Mouse (Mus musculus): ENCODE measurements around the gene C130026I21Rik. TPM values are rescaled to one million over a fixed set of nuclear protein-coding genes. Genes with fewer than 3 reads are reported as not detected.
"Not testable (repeated sequence)": the region's sequence is repeated elsewhere in the genome, so short reads cannot be mapped to it uniquely, and the experiment has no call there.

C130026I21Rik gene
- total and polyA plus RNA-seq, 2 experiments from 2014 or later, result 0.52 to 13.3 TPM

GRCm38 (mm10) chr1:85193761-85194160 lies 76.6 kb downstream of the C130026I21Rik start:
- not testable (repeated sequence) for H3K36me3 ChIP-seq (replicated peaks; ENCODE audit: control insufficient read depth, insufficient read depth, low read length); H3K27ac ChIP-seq (ENCODE audit: low read depth); H3K9ac ChIP-seq (replicated peaks; ENCODE audit: low read depth, low read length); DNase-seq (ENCODE audit: low spot score); H3K4me2 ChIP-seq (ENCODE audit: low read depth, low read length); H3K4me1 ChIP-seq (ENCODE audit: control insufficient read depth, insufficient read depth); H3K4me3 ChIP-seq (ENCODE audit: low read depth, low read length); ATAC-seq (ENCODE audit: insufficient read depth, low read depth); H3K9me3 ChIP-seq (replicated peaks; ENCODE audit: control insufficient read depth, low read length); H3K27me3 ChIP-seq (ENCODE audit: control insufficient read depth, insufficient read depth, low read length)
- 53% methylated on average over 5 of the region's 5 CpGs for WGBS

- not testable (repeated sequence) for H3K36me3 ChIP-seq (replicated peaks; ENCODE audit: control insufficient read depth, insufficient read depth, low read length)
Measured at GRCm38 (mm10) chr1:85181981-85182380, 88.4 kb downstream of the C130026I21Rik start.

GRCm38 (mm10) chr1:85178971-85179370 lies 91.4 kb downstream of the C130026I21Rik start:
- WGBS, result 49% methylated on average over 4 of the region's 4 CpGs
- H3K9ac ChIP-seq (replicated peaks; ENCODE audit: low read depth, low read length); H3K4me3 ChIP-seq (ENCODE audit: low read depth, low read length); H3K27ac ChIP-seq (ENCODE audit: low read depth); ATAC-seq (ENCODE audit: insufficient read depth, low read depth); H3K4me1 ChIP-seq (ENCODE audit: control insufficient read depth, insufficient read depth); H3K27me3 ChIP-seq (ENCODE audit: control insufficient read depth, insufficient read depth, low read length); DNase-seq (ENCODE audit: low spot score); H3K9me3 ChIP-seq (replicated peaks; ENCODE audit: control insufficient read depth, low read length); H3K4me2 ChIP-seq (ENCODE audit: low read depth, low read length); H3K36me3 ChIP-seq (replicated peaks; ENCODE audit: control insufficient read depth, insufficient read depth, low read length): not testable (repeated sequence)

More at GRCm38 (mm10) chr1:85181981-85182380, 88.4 kb downstream of the C130026I21Rik start:
- 67% methylated on average over 1 of the region's 3 CpGs for WGBS
- H3K4me1 ChIP-seq (ENCODE audit: control insufficient read depth, insufficient read depth); H3K9me3 ChIP-seq (replicated peaks; ENCODE audit: control insufficient read depth, low read length); DNase-seq (ENCODE audit: low spot score); ATAC-seq (ENCODE audit: insufficient read depth, low read depth); H3K27ac ChIP-seq (ENCODE audit: low read depth); H3K4me3 ChIP-seq (ENCODE audit: low read depth, low read length); H3K4me2 ChIP-seq (ENCODE audit: low read depth, low read length); H3K27me3 ChIP-seq (ENCODE audit: control insufficient read depth, insufficient read depth, low read length); H3K9ac ChIP-seq (replicated peaks; ENCODE audit: low read depth, low read length): not testable (repeated sequence)

- H3K36me3 ChIP-seq (replicated peaks; ENCODE audit: control insufficient read depth, insufficient read depth, low read length); ATAC-seq (ENCODE audit: insufficient read depth, low read depth); H3K9ac ChIP-seq (replicated peaks; ENCODE audit: low read depth, low read length): not testable (repeated sequence)
Measured at GRCm38 (mm10) chr1:85162841-85163240, 107.5 kb downstream of the C130026I21Rik start.

GRCm38 (mm10) chr1:85155151-85155550 lies 115.2 kb downstream of the C130026I21Rik start:
- not testable (repeated sequence) for H3K27ac ChIP-seq (ENCODE audit: low read depth); H3K27me3 ChIP-seq (ENCODE audit: control insufficient read depth, insufficient read depth, low read length); DNase-seq (ENCODE audit: low spot score)

More at GRCm38 (mm10) chr1:85162841-85163240, 107.5 kb downstream of the C130026I21Rik start:
- H3K4me2 ChIP-seq (ENCODE audit: low read depth, low read length); DNase-seq (ENCODE audit: low spot score); H3K9me3 ChIP-seq (replicated peaks; ENCODE audit: control insufficient read depth, low read length); H3K4me1 ChIP-seq (ENCODE audit: control insufficient read depth, insufficient read depth); H3K27me3 ChIP-seq (ENCODE audit: control insufficient read depth, insufficient read depth, low read length); H3K27ac ChIP-seq (ENCODE audit: low read depth); H3K4me3 ChIP-seq (ENCODE audit: low read depth, low read length): not testable (repeated sequence)
- WGBS, result 19% methylated on average over 1 of the region's 2 CpGs

GRCm38 (mm10) chr1:85133671-85134070 lies 136.7 kb downstream of the C130026I21Rik start:
- DNase-seq (ENCODE audit: low spot score); H3K4me3 ChIP-seq (ENCODE audit: low read depth, low read length); H3K9me3 ChIP-seq (replicated peaks; ENCODE audit: control insufficient read depth, low read length); H3K4me1 ChIP-seq (ENCODE audit: control insufficient read depth, insufficient read depth); H3K36me3 ChIP-seq (replicated peaks; ENCODE audit: control insufficient read depth, insufficient read depth, low read length); ATAC-seq (ENCODE audit: insufficient read depth, low read depth); H3K9ac ChIP-seq (replicated peaks; ENCODE audit: low read depth, low read length); H3K27me3 ChIP-seq (ENCODE audit: control insufficient read depth, insufficient read depth, low read length); H3K4me2 ChIP-seq (ENCODE audit: low read depth, low read length); H3K27ac ChIP-seq (ENCODE audit: low read depth): not testable (repeated sequence)
- 79% methylated on average over 22 of the region's 22 CpGs for WGBS

More at GRCm38 (mm10) chr1:85155151-85155550, 115.2 kb downstream of the C130026I21Rik start:
- not testable (repeated sequence) for H3K4me2 ChIP-seq (ENCODE audit: low read depth, low read length); ATAC-seq (ENCODE audit: insufficient read depth, low read depth); H3K4me1 ChIP-seq (ENCODE audit: control insufficient read depth, insufficient read depth); H3K9ac ChIP-seq (replicated peaks; ENCODE audit: low read depth, low read length); H3K36me3 ChIP-seq (replicated peaks; ENCODE audit: control insufficient read depth, insufficient read depth, low read length); H3K4me3 ChIP-seq (ENCODE audit: low read depth, low read length); H3K9me3 ChIP-seq (replicated peaks; ENCODE audit: control insufficient read depth, low read length)
- WGBS, result 51% methylated on average over 4 of the region's 5 CpGs

GRCm38 (mm10) chr1:85121841-85122240 lies 148.5 kb downstream of the C130026I21Rik start:
- H3K4me2 ChIP-seq (ENCODE audit: low read depth, low read length); H3K9me3 ChIP-seq (replicated peaks; ENCODE audit: control insufficient read depth, low read length); H3K36me3 ChIP-seq (replicated peaks; ENCODE audit: control insufficient read depth, insufficient read depth, low read length); DNase-seq (ENCODE audit: low spot score); H3K27ac ChIP-seq (ENCODE audit: low read depth); H3K9ac ChIP-seq (replicated peaks; ENCODE audit: low read depth, low read length); ATAC-seq (ENCODE audit: insufficient read depth, low read depth); H3K4me1 ChIP-seq (ENCODE audit: control insufficient read depth, insufficient read depth); H3K4me3 ChIP-seq (ENCODE audit: low read depth, low read length); H3K27me3 ChIP-seq (ENCODE audit: control insufficient read depth, insufficient read depth, low read length): not testable (repeated sequence)
- 83% methylated on average over 4 of the region's 4 CpGs for WGBS

GRCm38 (mm10) chr1:85118341-85118740 lies 152.0 kb downstream of the C130026I21Rik start:
- not testable (repeated sequence) for H3K4me1 ChIP-seq (ENCODE audit: control insufficient read depth, insufficient read depth); H3K9me3 ChIP-seq (replicated peaks; ENCODE audit: control insufficient read depth, low read length); H3K36me3 ChIP-seq (replicated peaks; ENCODE audit: control insufficient read depth, insufficient read depth, low read length); ATAC-seq (ENCODE audit: insufficient read depth, low read depth); H3K9ac ChIP-seq (replicated peaks; ENCODE audit: low read depth, low read length); H3K4me2 ChIP-seq (ENCODE audit: low read depth, low read length); H3K4me3 ChIP-seq (ENCODE audit: low read depth, low read length); H3K27ac ChIP-seq (ENCODE audit: low read depth); H3K27me3 ChIP-seq (ENCODE audit: control insufficient read depth, insufficient read depth, low read length); DNase-seq (ENCODE audit: low spot score)
- WGBS, result 61% methylated on average over 5 of the region's 6 CpGs

GRCm38 (mm10) chr1:85117537-85117936 lies 152.8 kb downstream of the C130026I21Rik start:
- not testable (repeated sequence) for H3K36me3 ChIP-seq (replicated peaks; ENCODE audit: control insufficient read depth, insufficient read depth, low read length); DNase-seq (ENCODE audit: low spot score); ATAC-seq (ENCODE audit: insufficient read depth, low read depth); H3K9ac ChIP-seq (replicated peaks; ENCODE audit: low read depth, low read length); H3K4me1 ChIP-seq (ENCODE audit: control insufficient read depth, insufficient read depth); H3K27me3 ChIP-seq (ENCODE audit: control insufficient read depth, insufficient read depth, low read length); H3K4me3 ChIP-seq (ENCODE audit: low read depth, low read length); H3K9me3 ChIP-seq (replicated peaks; ENCODE audit: control insufficient read depth, low read length); H3K4me2 ChIP-seq (ENCODE audit: low read depth, low read length); H3K27ac ChIP-seq (ENCODE audit: low read depth)
- WGBS, result 30% methylated on average over 4 of the region's 6 CpGs
